Mouse (Mus musculus) liver, postnatal 0 days (tissue): ENCODE measurements at regions not wholly inside any gene's neighbourhood (a gene's known extent, or its start where the extent isn't known, plus 50 kb on each side); places are given as distances from the start of the nearest gene placed in this dataset.

Experiments used
- CTCF ChIP-seq: sonication (generic); IDR thresholded peaks from 2 replicates; pipeline ENCODE4 v1.5.1; 2016; ENCODE audit warnings: antibody characterized with exemption, low read depth
- EP300 ChIP-seq: IDR thresholded peaks from 2 replicates; pipeline ENCODE4 v1.6.1; 2016; ENCODE audit warnings: antibody characterized with exemption, low read depth, mild to moderate bottlenecking

DNA sequence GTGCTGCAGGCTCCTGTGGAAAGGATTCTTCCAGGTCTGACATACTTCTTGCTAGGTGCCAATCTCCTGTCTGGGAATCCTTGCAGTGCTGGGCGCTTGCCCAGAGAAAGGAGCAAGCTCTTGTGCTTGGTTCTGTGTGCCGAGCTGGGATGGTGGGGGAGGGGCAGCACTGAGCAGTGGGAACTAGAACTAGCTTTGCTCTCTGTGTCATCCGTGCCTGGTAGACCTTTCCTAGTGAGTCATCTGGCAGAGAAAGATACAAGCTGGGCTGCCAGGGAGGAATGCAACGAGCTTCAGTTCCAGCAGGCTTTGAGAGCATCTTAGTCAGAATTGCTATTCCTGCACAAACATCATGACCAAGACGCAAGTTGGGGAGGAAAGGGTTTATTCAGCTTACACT is 108.6 kb downstream of the 1810013L24Rik start:
- TF ChIP-seq CTCF (no peak), EP300 (no peak)
